Mouse (Mus musculus): ENCODE measurements around the gene Prss41.
"Not testable (repeated sequence)": the region's sequence is repeated elsewhere in the genome, so short reads cannot be mapped to it uniquely, and the experiment has no call there.

Gene Prss41

GRCm38 (mm10) chr17:23843812-23844273 is at the start of gene Prss41, which contains the start of gene Prss32:
TSS of gene Prss41 (minus strand) at chr17:23844172.
TSS of gene Prss32 (plus strand) at chr17:23843855.
- DNase-seq (ENCODE audit: low read depth, low spot score) = peak; percentile 86

- not testable (repeated sequence) for DNase-seq (ENCODE audit: low read depth, low spot score)
These were observed 36.6 kb upstream of the Prss41 start, which contains the start of the genes Dcpp1 and Dcpp2 for GRCm38 (mm10) chr17:23880576-23880975. TSS of gene Dcpp1 (plus strand) at chr17:23880876. TSS of gene Dcpp2 (plus strand) at chr17:23880880.

GRCm38 (mm10) chr17:23877166-23877565 is 33.2 kb upstream of the Prss41 start:
- no peak for DNase-seq (ENCODE audit: low read depth, low spot score)

- no peak for DNase-seq (ENCODE audit: low read depth, low spot score)
These were observed 32.8 kb upstream of the Prss41 start for GRCm38 (mm10) chr17:23876741-23877140.

GRCm38 (mm10) chr17:23873884-23874856 is 30.2 kb upstream of the Prss41 start:
- DNase-seq (ENCODE audit: low read depth, low spot score) = peak; percentile 39

- no peak for DNase-seq (ENCODE audit: low read depth, low spot score)
These were observed 24.5 kb upstream of the Prss41 start for GRCm38 (mm10) chr17:23868513-23868912.

- DNase-seq (ENCODE audit: low read depth, low spot score) = no peak
These were observed 23.8 kb upstream of the Prss41 start, which contains the start of gene Prss21 for GRCm38 (mm10) chr17:23867756-23868155. TSS of gene Prss21 (plus strand) at chr17:23868056.

- no peak for DNase-seq (ENCODE audit: low read depth, low spot score)
These were observed 19.0 kb upstream of the Prss41 start for GRCm38 (mm10) chr17:23862926-23863325.

GRCm38 (mm10) chr17:23857913-23858312 is 13.9 kb upstream of the Prss41 start:
- no peak for DNase-seq (ENCODE audit: low read depth, low spot score)

GRCm38 (mm10) chr17:23857193-23857592 is 13.2 kb upstream of the Prss41 start:
- DNase-seq (ENCODE audit: low read depth, low spot score) = no peak

- no peak for DNase-seq (ENCODE audit: low read depth, low spot score)
These were observed 10.3 kb upstream of the Prss41 start for GRCm38 (mm10) chr17:23854229-23854765.

GRCm38 (mm10) chr17:23853292-23853691 is 9.3 kb upstream of the Prss41 start:
- peak; percentile 73 for DNase-seq (ENCODE audit: low read depth, low spot score)

- peak; percentile 81 for DNase-seq (ENCODE audit: low read depth, low spot score)
These were observed 7.1 kb upstream of the Prss41 start for GRCm38 (mm10) chr17:23850853-23851749.

GRCm38 (mm10) chr17:23850028-23850427 is 6.1 kb upstream of the Prss41 start:
- DNase-seq (ENCODE audit: low read depth, low spot score) = peak; percentile 35

GRCm38 (mm10) chr17:23843141-23843811 is 696 bp downstream of the Prss41 start:
- DNase-seq (ENCODE audit: low read depth, low spot score) = peak; percentile 58

- peak; percentile 87 for DNase-seq (ENCODE audit: low read depth, low spot score)
These were observed 2.8 kb downstream of the Prss41 start for GRCm38 (mm10) chr17:23841145-23841544.

GRCm38 (mm10) chr17:23836006-23836575 is 7.9 kb downstream of the Prss41 start, which contains the start of gene Prss33:
TSS of gene Prss33 (minus strand) at chr17:23836056.
- no peak for DNase-seq (ENCODE audit: low read depth, low spot score)

- no peak for DNase-seq (ENCODE audit: low read depth, low spot score)
These were observed 12.8 kb downstream of the Prss41 start for GRCm38 (mm10) chr17:23831201-23831600.

- DNase-seq (ENCODE audit: low read depth, low spot score) = peak; percentile 95
These were observed 14.8 kb downstream of the Prss41 start, which contains the start of gene Elob for GRCm38 (mm10) chr17:23829064-23829619. TSS of gene Elob (minus strand) at chr17:23829136.

All from CD4-positive, CD25-positive, alpha-beta regulatory T cell, adult 2 months (primary cell).